ENCODE assay signal across 26 mouse cellular contexts in genomic region chr6:117800824-117801223, GRCm38 (mm10). TPM values are rescaled to one million over a fixed set of nuclear protein-coding genes. Genes with fewer than 3 reads are reported as not detected.
DNase-seq lines count a peak whose midpoint lies in the region; ATAC-seq and TF ChIP-seq lines count a peak whose summit lies in the region.
"Had no signal": no experiment of that assay in that cellular context is flagged by ENCODE, and none has a peak within 500 bp of the region (broad histone marks: within the 10 kb centered on the region; RNA-seq: fewer than 3 reads in every experiment).

No protein-coding gene starts in this region.

- H3K27ac ChIP-seq in hindbrain, embryonic 10.5 days = no peak overlapping the region
- H3K27ac ChIP-seq in hindbrain, embryonic 13.5 days = no peak overlapping the region
- no peak overlapping the region for H3K27ac ChIP-seq in left cerebral cortex, adult 2 months
- H3K27ac ChIP-seq: embryonic facial prominence, embryonic 12.5 days; heart, embryonic 13.5 days; limb, embryonic 10.5 days; limb, embryonic 15.5 days; liver, embryonic 13.5 days; midbrain, embryonic 13.5 days had no signal

- intact Hi-C loops in left cerebral cortex, adult 2 months (cut with DNase I) = no loop called here
- intact Hi-C loops in left cerebral cortex, postnatal 25 days (cut with DNase I) = no loop called here

- H3K9me3 ChIP-seq in hindbrain, embryonic 10.5 days = peaks cover 1% of the 10 kb centered on the region; the same call in 1 of the 2 replicates
- no peaks in the 10 kb centered on the region for H3K9me3 ChIP-seq in hindbrain, embryonic 13.5 days
- H3K9me3 ChIP-seq: embryonic facial prominence, embryonic 12.5 days; heart, embryonic 13.5 days; limb, embryonic 10.5 days; limb, embryonic 15.5 days; liver, embryonic 13.5 days; midbrain, embryonic 13.5 days had no signal

- ATAC-seq in hindbrain, embryonic 13.5 days (ENCODE audit: low FRiP score) = no peak
- ATAC-seq in erythroid progenitor cell, adult 5-6 weeks (replicated peaks; ENCODE audit: low FRiP score, poor library complexity, severe bottlenecking) = no peak
- ATAC-seq: forebrain, embryonic 16.5 days; lung, postnatal 0 days; midbrain, embryonic 13.5 days had no signal

- peaks cover 31% of the 10 kb centered on the region for H3K4me1 ChIP-seq in hindbrain, embryonic 10.5 days (replicated peaks)
- 0 out of 2 replicates have a peak, but pooled peaks cover 3% of the 10 kb centered on the region for H3K4me1 ChIP-seq in hindbrain, embryonic 13.5 days (replicated peaks)
- H3K4me1 ChIP-seq: embryonic facial prominence, embryonic 12.5 days; heart, embryonic 13.5 days; limb, embryonic 15.5 days; liver, embryonic 13.5 days; megakaryocyte, embryonic 14.5 days; midbrain, embryonic 13.5 days had no signal

- H3K9ac ChIP-seq in hindbrain, embryonic 13.5 days = no peak overlapping the region
- H3K9ac ChIP-seq: embryonic facial prominence, embryonic 12.5 days; heart, embryonic 13.5 days; limb, embryonic 15.5 days; liver, embryonic 13.5 days; midbrain, embryonic 13.5 days had no signal

- 84% methylated on average over 7 of the region's 7 CpGs for WGBS in hindbrain, embryonic 10.5 days
- WGBS in hindbrain, embryonic 13.5 days = 73% methylated on average over 7 of the region's 7 CpGs

- TF ChIP-seq CTCF in left cerebral cortex, adult 2 months (IDR thresholded peaks at IDR 0.05) = no peak

- H3K4me2 ChIP-seq in hindbrain, embryonic 13.5 days = no peak overlapping the region
- H3K4me2 ChIP-seq: embryonic facial prominence, embryonic 12.5 days; heart, embryonic 13.5 days; limb, embryonic 15.5 days; liver, embryonic 13.5 days; midbrain, embryonic 13.5 days had no signal

- DNase-seq in embryo, embryonic 10 days (ENCODE audit: low spot score) = peak; percentile 20
- DNase-seq in embryo, embryonic 11 days = no peak
- peak; percentile 13 for DNase-seq in hindbrain, embryonic 10.5 days (ENCODE audit: low spot score)
- DNase-seq in left cerebral cortex, adult 9 months (ENCODE audit: low spot score in 2 of 2) = peak; percentile 13 to 51
- DNase-seq in left cerebral cortex, adult 2 months (ENCODE audit: extremely low spot score in 1 of 2, low spot score in 2 of 2) = no peak
- DNase-seq in left cerebral cortex, postnatal 25 days (ENCODE audit: low spot score in 2 of 2) = peak; percentile 16 to 87
- DNase-seq: adrenal gland, adult 8-10 months; cerebellum, adult 8-10 months; cerebellum, postnatal 25 days; heart, postnatal 10 days; kidney, adult 11 months; kidney, postnatal 14 days; liver, embryonic 13.5 days; lung, adult 18-20 months; lung, postnatal 4 days; retina, postnatal 1 day had no signal

- H3K36me3 ChIP-seq in hindbrain, embryonic 10.5 days = no peaks in the 10 kb centered on the region
- no peaks in the 10 kb centered on the region for H3K36me3 ChIP-seq in hindbrain, embryonic 13.5 days
- H3K36me3 ChIP-seq: embryonic facial prominence, embryonic 12.5 days; heart, embryonic 13.5 days; limb, embryonic 10.5 days; limb, embryonic 15.5 days; liver, embryonic 13.5 days; midbrain, embryonic 13.5 days had no signal

- H3K27me3 ChIP-seq in hindbrain, embryonic 10.5 days (ENCODE audit: insufficient read depth, poor library complexity, severe bottlenecking) = no peaks in the 10 kb centered on the region
- no peaks in the 10 kb centered on the region for H3K27me3 ChIP-seq in hindbrain, embryonic 13.5 days
- H3K27me3 ChIP-seq: embryonic facial prominence, embryonic 12.5 days; heart, embryonic 13.5 days; limb, embryonic 15.5 days; liver, embryonic 13.5 days had no signal

- no peak overlapping the region for H3K4me3 ChIP-seq in hindbrain, embryonic 10.5 days
- no peak overlapping the region for H3K4me3 ChIP-seq in hindbrain, embryonic 13.5 days
- H3K4me3 ChIP-seq in left cerebral cortex, adult 2 months = no peak overlapping the region
- H3K4me3 ChIP-seq: embryonic facial prominence, embryonic 12.5 days; heart, embryonic 13.5 days; limb, embryonic 10.5 days; limb, embryonic 15.5 days; liver, embryonic 13.5 days; megakaryocyte, embryonic 14.5 days; midbrain, embryonic 13.5 days had no signal

RNA-seq across cellular contexts. Expression of gene Zfp637, which starts 40.2 kb away (rescaled TPM):
- polyA plus RNA-seq in hindbrain, embryonic 10.5 days (2016; fragmentation: Nextera tagmentation; extraction: Ambion mirVana) = 90.8 and 118 TPM in 2 replicates
- 145 TPM in 2 replicates for polyA plus RNA-seq in hindbrain, embryonic 13.5 days (2015; fragmentation: Nextera tagmentation; extraction: Ambion mirVana)
- total RNA-seq in left cerebral cortex, adult 2 months (2021) = 10 to 100 TPM; 53.6 to 60.3 TPM
- total RNA-seq in left cerebral cortex, postnatal 25 days (2021) = 10 to 100 TPM; 55.9 to 57.1 TPM
- total RNA-seq in erythroid progenitor cell, adult 5-6 weeks (2015; ENCODE audit: low replicate concordance) = 9.4 and 13.4 TPM in 2 replicates
- 3.5 TPM in 1 of 2 replicates, not detected in the other for total RNA-seq in erythroid progenitor cell, adult 5-6 weeks (2017; ENCODE audit: low replicate concordance)

Comparison
In these comparisons a context has a peak if more than half of its experiments do, and no peak if none do; other contexts are left out.
1. DNase-seq: peak in embryo, embryonic 10 days (single experiment), hindbrain, embryonic 10.5 days (single experiment), left cerebral cortex, adult 9 months (2 of 2) and left cerebral cortex, postnatal 25 days (2 of 2); none in embryo, embryonic 11 days (single experiment) and left cerebral cortex, adult 2 months (0 of 2).